Comparison of ENCODE assay signal across 9 mouse cellular contexts in genomic region chr6:30510291-30510690, GRCm38 (mm10). TPM values are rescaled to one million over a fixed set of nuclear protein-coding genes. Genes with fewer than 3 reads are reported as not detected.
DNase-seq lines count a peak whose midpoint lies in the region; ATAC-seq and TF ChIP-seq lines count a peak whose summit lies in the region.
"Had no signal": no experiment of that assay in that cellular context is flagged by ENCODE, and none has a peak within 500 bp of the region (broad histone marks: within the 10 kb centered on the region; RNA-seq: fewer than 3 reads in every experiment).

No protein-coding gene starts in this region.

- peak overlapping the region; percentile 33; the same call in 1 of the 2 replicates for H3K4me3 ChIP-seq in lung, embryonic 16.5 days (ENCODE audit: low read length)
- no peak overlapping the region for H3K4me3 ChIP-seq in lung, adult 2 months (replicated peaks; ENCODE audit: extremely low read depth, low read depth, low read length)
- no peak overlapping the region for H3K4me3 ChIP-seq in cortical plate, adult 2 months (ENCODE audit: insufficient read depth, low read length)
- peak overlapping the region; percentile 83; the same call in 1 of the 2 replicates for H3K4me3 ChIP-seq in liver, embryonic 16.5 days (ENCODE audit: low read depth, low read length)

- H3K4me2 ChIP-seq in lung, embryonic 16.5 days (ENCODE audit: low read depth, low read length) = peak overlapping the region; percentile 63
- H3K4me2 ChIP-seq in liver, embryonic 16.5 days (ENCODE audit: low read depth, low read length) = peak overlapping the region; percentile 80

- H3K4me1 ChIP-seq in lung, embryonic 16.5 days (replicated peaks; ENCODE audit: control insufficient read depth, insufficient read depth, low read length) = peaks cover 14% of the 10 kb centered on the region
- peaks cover 2% of the 10 kb centered on the region; the same call in 1 of the 2 replicates for H3K4me1 ChIP-seq in lung, adult 2 months (ENCODE audit: control insufficient read depth, insufficient read depth, low read length)
- H3K4me1 ChIP-seq in cortical plate, adult 2 months (ENCODE audit: control insufficient read depth, insufficient read depth, low read length) = no peaks in the 10 kb centered on the region
- H3K4me1 ChIP-seq in liver, embryonic 16.5 days (ENCODE audit: control insufficient read depth, low read depth, low read length) = peaks cover 11% of the 10 kb centered on the region

- H3K9ac ChIP-seq in lung, embryonic 16.5 days (ENCODE audit: low read length) = peak overlapping the region; percentile 64; the same call in 1 of the 2 replicates
- H3K9ac ChIP-seq in liver, embryonic 16.5 days (ENCODE audit: low read depth, low read length) = peak overlapping the region; percentile 25

- no peak for ATAC-seq in lung, embryonic 16.5 days (ENCODE audit: low read depth)
- ATAC-seq in liver, embryonic 16.5 days (ENCODE audit: low read depth) = no peak

- no peaks in the 10 kb centered on the region for H3K27me3 ChIP-seq in lung, embryonic 16.5 days (ENCODE audit: control insufficient read depth, insufficient read depth, low read depth, low read length)
- H3K27me3 ChIP-seq in liver, embryonic 16.5 days (ENCODE audit: control insufficient read depth, insufficient read depth, low read depth, low read length) = no peaks in the 10 kb centered on the region

- peak overlapping the region; percentile 99 for H3K27ac ChIP-seq in lung, embryonic 16.5 days (ENCODE audit: low read length)
- H3K27ac ChIP-seq in cortical plate, adult 2 months (ENCODE audit: insufficient read depth, low read length) = peak overlapping the region; percentile 72; the same call in 1 of the 2 replicates
- peak overlapping the region; percentile 76 for H3K27ac ChIP-seq in liver, embryonic 16.5 days (ENCODE audit: low read length)

- no peak for TF ChIP-seq POLR2A in lung, adult 2 months (IDR thresholded peaks at IDR 0.05; ENCODE audit: borderline replicate concordance, extremely low read depth, low read depth, low read length)
- TF ChIP-seq POLR2A in cortical plate, adult 2 months (IDR thresholded peaks at IDR 0.05; ENCODE audit: extremely low read depth, insufficient read depth, low read length) = no peak

- 67% methylated on average over 5 of the region's 5 CpGs for WGBS in lung, embryonic 16.5 days
- WGBS in lung, adult 2 months = 64% methylated on average over 5 of the region's 5 CpGs
- WGBS in liver, embryonic 16.5 days (ENCODE audit: insufficient replicate concordance) = 68% methylated on average over 5 of the region's 5 CpGs

- intact Hi-C loops in heart, postnatal 36 days (cut with DNase I) = loop anchor here (5.0 kb wide), 1 partner anchor 387 kb away; the partner anchor contains the start of gene Copg2

- DNase-seq in lung, adult 2 months = no peak
- DNase-seq in heart, postnatal 36 days = peak; percentile 11 to 17
- DNase-seq in right cerebral cortex, postnatal 25 days = no peak
- DNase-seq in gastrocnemius, postnatal 4 days (ENCODE audit: low spot score in 2 of 2) = no peak
- no peak for DNase-seq in layer of hippocampus, postnatal 25 days (ENCODE audit: extremely low spot score in 1 of 2, low spot score in 1 of 2)

- H3K9me3 ChIP-seq in lung, embryonic 16.5 days (ENCODE audit: control insufficient read depth, low read length) = no peaks in the 10 kb centered on the region
- no peaks in the 10 kb centered on the region for H3K9me3 ChIP-seq in liver, embryonic 16.5 days (replicated peaks; ENCODE audit: control insufficient read depth, low read length)

- H3K36me3 ChIP-seq in lung, embryonic 16.5 days (ENCODE audit: control insufficient read depth, insufficient read depth, low read length) = peaks cover 11% of the 10 kb centered on the region
- H3K36me3 ChIP-seq in liver, embryonic 16.5 days (ENCODE audit: control insufficient read depth, insufficient read depth) = peaks cover 11% of the 10 kb centered on the region

- TF ChIP-seq CTCF in lung, adult 2 months (IDR thresholded peaks at IDR 0.05; ENCODE audit: insufficient read depth, low read length) = no peak
- TF ChIP-seq CTCF in cortical plate, adult 2 months (IDR thresholded peaks at IDR 0.05; ENCODE audit: extremely low read depth, insufficient read depth, low read length) = no peak

RNA-seq across cellular contexts. Expression of gene Ssmem1, which starts 0.6 kb away (rescaled TPM):
- 0.19 TPM in 1 of 2 replicates, not detected in the other for polyA plus RNA-seq in lung, embryonic 16.5 days (2015; fragmentation: Nextera tagmentation; extraction: Ambion mirVana)
- polyA plus RNA-seq in lung, adult 2 months (2012; rRNA removed) = not detected in 2 replicates
- 0.10 TPM in 1 of 2 replicates, not detected in the other for polyA plus RNA-seq in cortical plate, adult 2 months (2012; rRNA removed)
- total RNA-seq in heart, postnatal 36 days (2021) = under 1 TPM; 0.22 to 0.31 TPM
- polyA plus RNA-seq in liver, embryonic 16.5 days (2015; fragmentation: Nextera tagmentation; extraction: Ambion mirVana) = 0.06 and 0.07 TPM in 2 replicates
- total RNA-seq in gastrocnemius, postnatal 4 days (2021) = under 1 TPM; 0.49 to 0.74 TPM
- total RNA-seq in layer of hippocampus, postnatal 25 days (2021) = 1 to 10 TPM in 1 of 2 experiments, under 1 TPM in 1; 0.37 to 1.2 TPM

RNA-seq across cellular contexts. Expression of gene Tmem209, which starts 0.7 kb away (rescaled TPM):
- 33.9 and 38.5 TPM in 2 replicates for polyA plus RNA-seq in lung, embryonic 16.5 days (2015; fragmentation: Nextera tagmentation; extraction: Ambion mirVana)
- polyA plus RNA-seq in lung, adult 2 months (2012; rRNA removed) = 31.4 and 40.3 TPM in 2 replicates
- polyA plus RNA-seq in cortical plate, adult 2 months (2012; rRNA removed) = 28.0 and 33.2 TPM in 2 replicates
- total RNA-seq in heart, postnatal 36 days (2021) = 1 to 10 TPM; 8.3 to 8.4 TPM
- 17.6 and 20.0 TPM in 2 replicates for polyA plus RNA-seq in liver, embryonic 16.5 days (2015; fragmentation: Nextera tagmentation; extraction: Ambion mirVana)
- 10 to 100 TPM; 15.7 to 16.4 TPM for total RNA-seq in gastrocnemius, postnatal 4 days (2021)
- total RNA-seq in layer of hippocampus, postnatal 25 days (2021) = 10 to 100 TPM; 15.8 to 20.7 TPM

RNA-seq across cellular contexts. Expression of gene Cpa2, which starts 31.1 kb away (rescaled TPM):
- polyA plus RNA-seq in lung, embryonic 16.5 days (2015; fragmentation: Nextera tagmentation; extraction: Ambion mirVana) = 5.2 and 6.0 TPM in 2 replicates
- polyA plus RNA-seq in lung, adult 2 months (2012; rRNA removed) = 0.13 and 0.28 TPM in 2 replicates
- 3.1 and 3.4 TPM in 2 replicates for polyA plus RNA-seq in cortical plate, adult 2 months (2012; rRNA removed)
- total RNA-seq in heart, postnatal 36 days (2021) = not detected
- polyA plus RNA-seq in liver, embryonic 16.5 days (2015; fragmentation: Nextera tagmentation; extraction: Ambion mirVana) = 2.1 and 9.1 TPM in 2 replicates
- total RNA-seq in gastrocnemius, postnatal 4 days (2021) = 1 to 10 TPM; 4.2 to 4.4 TPM
- total RNA-seq in layer of hippocampus, postnatal 25 days (2021) = 1 to 10 TPM; 1.2 to 1.4 TPM

RNA-seq across cellular contexts. Expression of gene Cpa4, which starts 57.9 kb away (rescaled TPM):
- polyA plus RNA-seq in lung, embryonic 16.5 days (2015; fragmentation: Nextera tagmentation; extraction: Ambion mirVana) = 0.08 TPM in 2 replicates
- 4.6 TPM in 1 of 2 replicates, not detected in the other for polyA plus RNA-seq in lung, adult 2 months (2012; rRNA removed)
- polyA plus RNA-seq in cortical plate, adult 2 months (2012; rRNA removed) = 0.10 and 0.15 TPM in 2 replicates
- total RNA-seq in heart, postnatal 36 days (2021) = not detected
- 0.05 and 0.20 TPM in 2 replicates for polyA plus RNA-seq in liver, embryonic 16.5 days (2015; fragmentation: Nextera tagmentation; extraction: Ambion mirVana)
- total RNA-seq in gastrocnemius, postnatal 4 days (2021) = 1 to 10 TPM; 1.7 to 2.0 TPM
- total RNA-seq in layer of hippocampus, postnatal 25 days (2021) = not detected
- total RNA-seq: layer of hippocampus, postnatal 10 days had no signal

Comparison
In these comparisons a context has a peak if more than half of its experiments do, and no peak if none do; other contexts are left out.
1. H3K4me3 ChIP-seq: peak in lung, embryonic 16.5 days (single experiment) and liver, embryonic 16.5 days (single experiment); none in lung, adult 2 months (single experiment) and cortical plate, adult 2 months (single experiment).
2. DNase-seq: peak in heart, postnatal 36 days (2 of 2); none in lung, adult 2 months (single experiment), right cerebral cortex, postnatal 25 days (single experiment), gastrocnemius, postnatal 4 days (0 of 2) and layer of hippocampus, postnatal 25 days (0 of 2).
3. Peak in every context shown above with its lines, with median percentiles within 50 percentile points of each other: H3K27ac ChIP-seq.